Mouse (Mus musculus) liver, embryonic 14.5 days (tissue): ENCODE results near the gene Wdr47.

ENCODE experiments used
- CTCF ChIP-seq: IDR thresholded peaks from 2 replicates; pipeline ENCODE4 v1.5.1; 2016; ENCODE audit warnings: antibody characterized with exemption, low read depth, control low read depth
- EP300 ChIP-seq: IDR thresholded peaks from 2 replicates; pipeline ENCODE4 v1.6.1; 2016; ENCODE audit warnings: antibody characterized with exemption, low read depth

GRCm38 (mm10) chr3:108681004-108681403 lies 89.9 kb downstream of the Wdr47 start:
- no peak for TF ChIP-seq EP300
- TF ChIP-seq CTCF: no peak
